Mouse (Mus musculus): ENCODE data around the gene Pop7. TPM values are rescaled to one million over a fixed set of nuclear protein-coding genes. Genes with fewer than 3 reads are reported as not detected.

Gene Pop7
- total RNA-seq (2021), result 10 to 100 TPM; 16.6 to 19.2 TPM

DNA sequence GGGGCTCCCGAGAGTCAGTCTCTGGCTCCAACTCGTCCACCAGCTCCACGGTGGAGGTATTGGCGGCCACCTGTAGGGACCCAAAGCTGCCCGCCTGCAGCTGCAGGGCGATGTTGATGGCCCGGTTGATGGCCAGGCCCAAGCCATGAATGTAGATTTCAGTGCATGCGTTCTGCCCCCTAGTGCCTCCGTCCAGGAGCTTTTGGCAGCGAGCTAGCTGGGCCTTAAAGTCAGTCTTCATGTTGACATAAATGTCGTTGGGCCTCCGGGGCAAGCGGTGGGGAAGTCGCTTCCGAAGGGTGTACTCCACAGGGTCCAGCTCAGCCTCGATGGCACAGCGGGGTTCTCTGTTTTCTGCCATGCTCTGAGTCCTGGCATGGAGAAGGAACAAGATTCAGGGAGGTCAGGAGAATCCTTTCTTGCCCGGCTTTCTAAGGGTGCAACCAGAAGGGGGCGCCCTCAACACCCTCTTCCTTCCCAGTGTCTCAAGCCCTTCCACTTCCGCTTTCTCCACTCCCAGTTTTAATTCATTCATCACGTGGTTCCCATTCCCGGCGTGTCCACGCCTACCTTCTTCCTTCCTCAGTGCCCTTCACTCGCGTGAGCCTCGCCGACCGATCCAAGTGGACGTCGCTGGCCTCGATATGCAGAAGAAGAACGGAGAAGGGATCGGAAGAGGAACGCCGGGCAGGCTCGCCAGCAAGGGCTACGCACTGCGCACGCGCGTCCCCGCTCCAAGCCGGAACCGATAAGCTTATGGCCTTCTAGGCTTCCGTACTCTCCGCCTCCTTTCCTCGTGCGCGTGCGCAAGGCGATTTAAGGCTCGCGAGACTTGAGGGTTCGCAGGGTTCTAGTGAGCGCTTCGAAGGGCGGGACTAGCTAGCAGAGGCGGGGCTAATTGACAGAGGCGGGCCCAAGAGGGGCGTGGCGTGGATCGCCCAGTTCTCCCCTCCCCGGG lies at the start of gene Pop7:
Gene Pop7, minus strand, starts transcription at position 810 of the 958 bp plus-strand sequence.
- intact Hi-C loops (cut with DNase I), result loop anchor here (1.0 to 5.0 kb wide), 3 partner anchors 21 to 210 kb away; partner anchors contain the start of genes Slc12a9 and Ufsp1

GRCm38 (mm10) chr5:137551119-137551518 lies 48.8 kb upstream of the Pop7 start:
- intact Hi-C loops (cut with DNase I), result no loop called here

More for the DNA sequence above, at the start of gene Pop7:
- DNase-seq, result peak; percentile 100

DNA sequence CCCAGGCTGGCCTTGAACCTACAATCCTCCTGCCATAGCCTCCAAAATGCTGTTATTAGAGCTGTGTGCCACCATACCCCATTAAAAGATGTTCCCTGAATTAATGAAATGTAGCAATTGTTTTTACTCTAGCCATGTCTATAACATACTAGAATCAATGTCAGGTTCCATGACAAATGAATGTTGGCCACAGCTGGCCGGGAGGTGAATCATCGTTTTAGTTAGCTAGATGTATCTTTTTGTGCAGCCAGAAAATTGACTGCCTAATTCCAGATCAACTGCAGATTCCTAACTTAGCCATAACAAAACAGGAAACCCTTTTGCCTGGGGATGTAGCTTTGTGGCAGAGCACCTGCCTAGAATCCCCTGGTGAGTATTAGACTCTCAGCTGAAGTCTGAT lies 47.5 kb upstream of the Pop7 start:
- DNase-seq, result no peak
- intact Hi-C loops (cut with DNase I), result no loop called here

More at GRCm38 (mm10) chr5:137551119-137551518, 48.8 kb upstream of the Pop7 start:
- no peak for DNase-seq

- intact Hi-C loops (cut with DNase I), result no loop called here
- DNase-seq, result no peak
Observed at GRCm38 (mm10) chr5:137545596-137545995, 43.3 kb upstream of the Pop7 start.

DNA sequence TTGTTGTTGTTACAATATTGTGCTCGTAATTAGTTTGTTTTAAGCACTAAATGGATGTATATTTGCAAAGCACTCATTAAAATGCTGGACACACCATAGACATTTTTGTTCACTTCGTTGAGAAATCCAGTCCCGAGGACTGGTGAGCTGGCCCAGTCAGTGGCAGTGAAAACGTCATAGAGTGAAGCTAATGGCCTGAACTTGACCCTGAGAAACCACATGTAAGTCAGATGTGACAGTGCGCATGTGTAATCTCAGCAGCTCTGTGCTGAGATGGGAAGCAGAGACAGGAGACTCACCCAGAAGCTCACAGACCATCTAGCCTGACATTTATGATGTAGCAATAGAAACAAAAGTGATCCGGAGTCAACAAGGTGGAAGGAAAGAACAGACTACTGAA lies 42.6 kb upstream of the Pop7 start:
- no peak for DNase-seq
- intact Hi-C loops (cut with DNase I), result no loop called here

DNA sequence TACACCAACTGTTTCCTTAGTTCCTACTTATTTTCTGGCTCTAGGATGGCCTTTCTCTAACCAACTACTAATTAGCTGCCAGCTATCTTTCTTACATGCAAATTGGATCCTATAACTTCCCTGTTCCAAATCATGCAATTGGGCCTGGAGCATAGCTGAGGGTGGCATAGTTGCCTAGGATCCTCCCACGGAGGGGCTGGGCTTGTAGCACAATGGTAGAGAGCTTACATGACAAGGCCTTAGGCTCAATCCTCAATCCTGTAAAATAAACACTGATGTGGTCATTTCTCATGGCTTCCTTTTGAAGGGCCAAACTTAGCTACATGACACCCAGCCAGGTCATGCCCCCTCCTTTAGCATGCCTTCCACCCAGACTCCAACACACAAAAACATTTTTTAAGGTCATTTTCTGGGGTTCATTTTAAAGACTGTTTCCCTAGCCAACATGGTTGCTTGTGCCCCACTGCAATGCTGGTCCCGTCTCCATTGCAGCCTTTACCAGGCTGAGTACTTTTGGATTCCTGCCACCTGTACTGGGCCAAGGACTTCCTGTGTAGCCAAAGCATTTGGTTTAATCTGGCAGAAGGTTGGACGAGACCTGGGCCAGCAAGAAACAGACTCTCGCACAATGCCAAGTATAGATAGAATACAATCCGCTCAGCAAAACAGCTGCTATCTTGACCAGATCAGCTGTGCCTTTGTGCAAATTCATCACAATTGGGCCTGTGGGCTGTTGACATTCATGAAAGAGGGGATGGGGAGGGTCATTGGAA lies 39.6 kb upstream of the Pop7 start:
- DNase-seq, result no peak
- intact Hi-C loops (cut with DNase I), result no loop called here

GRCm38 (mm10) chr5:137540991-137541390 lies 38.7 kb upstream of the Pop7 start:
- intact Hi-C loops (cut with DNase I), result no loop called here
- no peak for DNase-seq

DNA sequence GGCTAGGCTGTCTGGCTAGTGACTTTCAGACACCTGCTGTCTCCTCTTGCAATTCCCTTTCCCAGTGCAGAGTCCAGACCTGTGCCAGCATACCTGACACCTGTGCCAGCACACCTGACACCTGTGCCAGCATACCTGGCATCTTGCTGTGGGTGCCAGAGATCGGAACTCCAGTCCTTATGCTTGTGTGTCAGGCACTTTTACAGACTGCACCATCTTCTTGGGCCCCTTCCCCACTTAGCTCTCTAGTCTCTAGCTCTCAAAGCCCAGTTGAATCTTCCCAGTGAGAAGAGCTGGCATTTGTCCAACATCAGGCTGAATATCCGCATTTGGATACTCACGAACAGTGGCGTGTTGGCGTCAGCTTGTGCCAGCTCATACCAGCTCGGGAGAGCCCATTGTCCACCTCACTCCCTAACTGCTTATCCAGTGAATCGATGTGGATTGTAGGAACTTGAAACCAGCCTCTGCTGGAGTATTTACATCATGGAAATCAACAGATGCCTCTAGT lies 37.0 kb upstream of the Pop7 start:
- intact Hi-C loops (cut with DNase I), result loop anchor here (5.0 kb wide), 1 partner anchor 48 kb away; no protein-coding TSS in a partner anchor
- DNase-seq, result peak in 1 of 2 experiments; percentile 29

GRCm38 (mm10) chr5:137537461-137537860 lies 35.1 kb upstream of the Pop7 start:
- DNase-seq, result no peak
- intact Hi-C loops (cut with DNase I), result loop anchor here (5.0 kb wide), 1 partner anchor 50 kb away; no protein-coding TSS in a partner anchor

- intact Hi-C loops (cut with DNase I), result loop anchor here (5.0 kb wide), 1 partner anchor 52 kb away; no protein-coding TSS in a partner anchor
- no peak for DNase-seq
Observed at GRCm38 (mm10) chr5:137535318-137535717, 33.0 kb upstream of the Pop7 start.

- DNase-seq, result no peak
- intact Hi-C loops (cut with DNase I), result loop anchor here (1.0 to 5.0 kb wide), 5 partner anchors 53 to 213 kb away; partner anchors contain the start of genes Fbxo24, Gm20605, Lrch4 and Tsc22d4
Observed at GRCm38 (mm10) chr5:137534762-137535161, 32.4 kb upstream of the Pop7 start.

DNA sequence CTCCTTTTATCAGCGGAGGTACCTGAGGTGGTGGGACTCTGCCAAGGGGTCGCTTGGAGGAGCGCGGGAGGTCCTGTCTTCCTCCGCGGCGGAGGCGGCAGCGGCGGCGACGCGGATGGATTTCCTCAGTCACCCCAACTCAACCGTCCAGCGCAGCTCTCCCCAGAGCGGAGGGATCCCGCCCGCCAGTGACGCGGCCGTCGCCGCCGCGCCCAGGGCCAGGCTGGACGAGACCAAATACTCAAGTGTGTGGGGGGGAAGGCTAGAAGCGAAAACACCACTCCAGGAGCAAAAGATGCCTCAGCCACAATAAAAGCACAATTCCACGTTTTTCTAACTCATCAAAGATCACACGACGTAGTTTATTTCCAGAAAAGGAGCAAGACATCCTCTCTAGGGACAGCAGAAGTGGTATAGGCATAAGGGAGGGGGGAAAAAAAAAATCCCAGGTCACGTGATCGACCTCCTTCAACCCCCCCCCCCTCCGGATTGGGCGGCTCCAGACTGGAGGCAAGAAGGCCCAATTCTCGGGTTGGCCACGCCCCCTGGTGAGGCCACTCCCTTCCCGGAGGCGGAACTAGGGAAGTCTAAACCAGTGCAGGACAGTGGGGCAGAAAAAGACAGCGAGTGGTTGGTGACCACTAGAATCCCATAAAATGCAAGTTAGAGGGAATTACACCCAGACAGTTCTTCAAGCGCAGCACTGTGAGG lies 31.0 kb upstream of the Pop7 start, which contains the start of the genes Epo and Gnb2:
Gene Epo, minus strand, starts transcription at position 126 of the 711 bp plus-strand sequence.
Gene Gnb2, minus strand, starts transcription at position 394 of the 711 bp plus-strand sequence.
- intact Hi-C loops (cut with DNase I), result loop anchor here (5.0 kb wide), 3 partner anchors 94 to 214 kb away; partner anchors contain the start of genes Fbxo24, Gm20605, Lrch4 and Tsc22d4
- peak; percentile 99 for DNase-seq

- intact Hi-C loops (cut with DNase I), result loop anchor here (5.0 kb wide), 3 partner anchors 95 to 215 kb away; partner anchors contain the start of genes Fbxo24, Gm20605, Lrch4 and Tsc22d4
- DNase-seq, result no peak
Observed at GRCm38 (mm10) chr5:137532808-137533116, 30.4 kb upstream of the Pop7 start.

- peak; percentile 51 to 64 for DNase-seq
- intact Hi-C loops (cut with DNase I), result loop anchor here (5.0 kb wide), 3 partner anchors 95 to 215 kb away; partner anchors contain the start of genes Fbxo24, Gm20605, Lrch4 and Tsc22d4
Observed at GRCm38 (mm10) chr5:137532131-137532807, 30.0 kb upstream of the Pop7 start.

- DNase-seq, result peak; percentile 75 to 76
- intact Hi-C loops (cut with DNase I), result loop anchor here (5.0 kb wide), 3 partner anchors 96 to 216 kb away; partner anchors contain the start of genes Fbxo24, Gm20605, Lrch4 and Tsc22d4
Observed at GRCm38 (mm10) chr5:137531414-137532130, 29.3 kb upstream of the Pop7 start.

DNA sequence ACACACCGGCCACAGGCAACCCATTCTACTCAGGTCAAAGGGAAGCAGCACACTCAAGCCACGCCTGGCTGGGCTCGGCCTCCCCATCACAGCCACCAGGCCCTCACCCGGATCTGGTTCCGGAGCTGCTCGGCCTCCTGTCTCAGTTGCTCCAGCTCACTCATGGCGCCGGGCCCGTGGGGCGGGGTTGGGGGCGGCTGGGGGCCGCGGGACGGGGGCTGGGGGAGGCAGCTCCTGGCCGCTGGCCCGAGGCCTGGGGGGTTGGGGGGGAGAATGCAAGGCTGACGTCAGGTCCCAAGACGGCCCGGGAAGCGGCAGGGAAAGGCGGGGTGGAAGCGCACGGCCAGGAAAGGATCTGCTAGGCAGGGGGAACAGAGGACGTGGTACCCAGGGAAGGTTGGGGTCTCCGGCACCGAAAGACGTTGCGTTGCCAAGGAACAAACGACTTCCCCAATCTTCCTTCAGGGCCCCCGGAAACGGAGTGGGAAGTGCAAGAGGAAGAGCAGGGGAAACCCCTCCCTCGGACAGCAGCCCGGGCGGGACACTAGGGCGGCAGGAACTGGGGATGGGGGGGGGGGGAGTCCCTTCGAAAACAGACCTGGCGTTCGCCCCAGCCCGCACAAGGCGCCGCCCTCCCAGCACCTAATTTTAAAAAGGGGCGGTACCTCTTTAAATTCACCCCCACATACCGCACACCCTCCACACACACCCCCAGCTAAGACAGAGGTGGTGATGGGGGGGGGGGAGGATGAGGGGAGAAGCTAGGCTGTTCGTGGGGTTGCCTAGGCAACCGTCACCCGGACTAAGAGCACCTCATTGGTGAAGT lies 28.5 kb upstream of the Pop7 start:
- peak; percentile 83 to 84 for DNase-seq
- intact Hi-C loops (cut with DNase I), result loop anchor here (5.0 kb wide), 3 partner anchors 96 to 216 kb away; partner anchors contain the start of genes Fbxo24, Gm20605, Lrch4 and Tsc22d4

GRCm38 (mm10) chr5:137530075-137530474 lies 27.8 kb upstream of the Pop7 start:
- intact Hi-C loops (cut with DNase I), result loop anchor here (5.0 kb wide), 3 partner anchors 97 to 217 kb away; partner anchors contain the start of genes Fbxo24, Gm20605, Lrch4 and Tsc22d4
- no peak for DNase-seq
